Mouse (Mus musculus) spleen, adult 10 weeks (tissue): ENCODE results near the gene Tbc1d17. TPM values are rescaled to one million over a fixed set of nuclear protein-coding genes. Genes with fewer than 3 reads are reported as not detected.

Experiments
- polyA plus RNA-seq: library from polyadenylated mRNA; stranded (reverse); fragments of 350-450 nt; fragmentation: Illumina TruSeq; extraction: RNeasy Lipid Tissue Mini Kit (QIAGEN cat#74804); gene quantifications from one replicate; pipeline ENCODE4 v1.2.3, GENCODE M21; 2015; ENCODE audit warnings: low replicate concordance; ENCODE audit not compliant: insufficient read depth

Tbc1d17 gene
- 21.1 TPM for polyA plus RNA-seq

GRCm38 (mm10) chr7:44848561-44849415, at the start of gene Tbc1d17, which contains the start of gene Akt1s1:
Tbc1d17 (minus strand) TSS chr7:44849079.
Akt1s1 (plus strand) TSS chr7:44848991.

GRCm38 (mm10) chr7:44895593-44896434, 46.9 kb upstream of the Tbc1d17 start, which contains the start of gene Fuz:
Fuz (plus strand) TSS chr7:44896079.

GRCm38 (mm10) chr7:44892276-44892921, 43.5 kb upstream of the Tbc1d17 start, which contains the start of gene Med25:
Med25 (minus strand) TSS chr7:44892712.

GRCm38 (mm10) chr7:44869697-44870528, 21.0 kb upstream of the Tbc1d17 start, which contains the start of gene Ptov1:
Ptov1 (minus strand) TSS chr7:44869788.

GRCm38 (mm10) chr7:44857042-44857552, 8.2 kb upstream of the Tbc1d17 start, which contains the start of gene Pnkp:
Pnkp (plus strand) TSS chr7:44857139.

GRCm38 (mm10) chr7:44816470-44817021, 32.3 kb downstream of the Tbc1d17 start, which contains the start of gene Atf5:
Atf5 (minus strand) TSS chr7:44816658.

GRCm38 (mm10) chr7:44815721-44816469, 33.0 kb downstream of the Tbc1d17 start, which contains the start of the genes Nup62 and Il4i1:
Nup62 (plus strand) TSS chr7:44816088.
Il4i1 (plus strand) TSS chr7:44816387.

Other genes with a start within 250 kb of the Tbc1d17 start
- gene Myh14, start 178.2 kb downstream of the Tbc1d17 start, polyA plus RNA-seq: not detected
- gene Izumo2, start 140.3 kb downstream of the Tbc1d17 start, polyA plus RNA-seq: not detected
- gene Vrk3, start 100.7 kb downstream of the Tbc1d17 start, polyA plus RNA-seq: 43.6 TPM
- 1.3 TPM for gene Zfp473, start 98.0 kb downstream of the Tbc1d17 start, polyA plus RNA-seq
- 19.2 TPM for gene Nup62, start 33.0 kb downstream of the Tbc1d17 start, polyA plus RNA-seq
- 71.8 TPM for gene Il4i1, start 32.7 kb downstream of the Tbc1d17 start, polyA plus RNA-seq
- gene Atf5, start 32.4 kb downstream of the Tbc1d17 start, polyA plus RNA-seq: 10.8 TPM
- gene Akt1s1, start 88 bp downstream of the Tbc1d17 start, polyA plus RNA-seq: 9.0 TPM
- 22.1 TPM for gene Pnkp, start 8.1 kb upstream of the Tbc1d17 start, polyA plus RNA-seq
- 4.1 TPM for gene Ptov1, start 20.7 kb upstream of the Tbc1d17 start, polyA plus RNA-seq
- gene Med25, start 43.6 kb upstream of the Tbc1d17 start, polyA plus RNA-seq: 14.6 TPM
- gene Fuz, start 47.0 kb upstream of the Tbc1d17 start, polyA plus RNA-seq: 24.7 TPM
- 41.2 TPM for gene Ap2a1, start 80.4 kb upstream of the Tbc1d17 start, polyA plus RNA-seq
- gene Tsks, start 94.1 kb upstream of the Tbc1d17 start, polyA plus RNA-seq: not detected
- gene Cpt1c, start 125.8 kb upstream of the Tbc1d17 start, polyA plus RNA-seq: 1.5 TPM
- 116 TPM for gene Prmt1, start 137.5 kb upstream of the Tbc1d17 start, polyA plus RNA-seq
- 140 TPM for gene Irf3, start 148.6 kb upstream of the Tbc1d17 start, polyA plus RNA-seq
- 6.8 TPM for gene Bcl2l12, start 149.6 kb upstream of the Tbc1d17 start, polyA plus RNA-seq
- 22.6 TPM for gene Scaf1, start 167.3 kb upstream of the Tbc1d17 start, polyA plus RNA-seq
- gene Rras, start 168.9 kb upstream of the Tbc1d17 start, polyA plus RNA-seq: 30.0 TPM
- 4.3 TPM for gene Prr12, start 203.8 kb upstream of the Tbc1d17 start, polyA plus RNA-seq
- gene Nosip, start 213.3 kb upstream of the Tbc1d17 start, polyA plus RNA-seq: 21.1 TPM
- 3.5 TPM for gene Prrg2, start 213.6 kb upstream of the Tbc1d17 start, polyA plus RNA-seq
- 9.4 TPM for gene Rcn3, start 243.1 kb upstream of the Tbc1d17 start, polyA plus RNA-seq